Mouse (Mus musculus) fat pad, adult 2 months (tissue): ENCODE results near the gene 2810006K23Rik.

Experiments used
- DNase-seq: peaks from one replicate; pipeline ENCODE4 v3.0.0-alpha.2; 2011; ENCODE audit warnings: low read depth, low spot score; ENCODE audit errors: extremely low read depth

2810006K23Rik gene

GRCm38 (mm10) chr5:124387932-124388331 is 60.0 kb downstream of the 2810006K23Rik start:
- DNase-seq = no peak
